Mouse (Mus musculus) megakaryocyte-erythroid progenitor cell, adult 5-6 weeks (primary cell): Measurements from ENCODE around the gene Tent2. TPM values are rescaled to one million over a fixed set of nuclear protein-coding genes. Genes with fewer than 3 reads are reported as not detected.
A peak's percentile ranks its signal among the peaks of the same experiment; 100 is the strongest.

Source experiments
- ATAC-seq: replicated peaks from 2 replicates; pipeline ENCODE4 v1.8.0; 2016; ENCODE audit warnings: mild to moderate bottlenecking, inconsistent platforms; ENCODE audit not compliant: severe bottlenecking, poor library complexity, low FRiP score, low TSS enrichment
- total RNA-seq, 2 experiments: library from RNA; stranded (forward) in 1 of 2; stranded (reverse) in 1 of 2; fragments of 200-1000, 215-1000 nt in 1 of 2; fragments of >200 nt in 1 of 2; fragmentation: Nextera tagmentation in 1 of 2; gene quantifications; 2 replicates each; pipeline ENCODE4 v1.2.3; 2014 to 2017

Tent2 gene
- total RNA-seq, 2 experiments from 2014 or later, result 44.2 to 76.1 TPM

DNA sequence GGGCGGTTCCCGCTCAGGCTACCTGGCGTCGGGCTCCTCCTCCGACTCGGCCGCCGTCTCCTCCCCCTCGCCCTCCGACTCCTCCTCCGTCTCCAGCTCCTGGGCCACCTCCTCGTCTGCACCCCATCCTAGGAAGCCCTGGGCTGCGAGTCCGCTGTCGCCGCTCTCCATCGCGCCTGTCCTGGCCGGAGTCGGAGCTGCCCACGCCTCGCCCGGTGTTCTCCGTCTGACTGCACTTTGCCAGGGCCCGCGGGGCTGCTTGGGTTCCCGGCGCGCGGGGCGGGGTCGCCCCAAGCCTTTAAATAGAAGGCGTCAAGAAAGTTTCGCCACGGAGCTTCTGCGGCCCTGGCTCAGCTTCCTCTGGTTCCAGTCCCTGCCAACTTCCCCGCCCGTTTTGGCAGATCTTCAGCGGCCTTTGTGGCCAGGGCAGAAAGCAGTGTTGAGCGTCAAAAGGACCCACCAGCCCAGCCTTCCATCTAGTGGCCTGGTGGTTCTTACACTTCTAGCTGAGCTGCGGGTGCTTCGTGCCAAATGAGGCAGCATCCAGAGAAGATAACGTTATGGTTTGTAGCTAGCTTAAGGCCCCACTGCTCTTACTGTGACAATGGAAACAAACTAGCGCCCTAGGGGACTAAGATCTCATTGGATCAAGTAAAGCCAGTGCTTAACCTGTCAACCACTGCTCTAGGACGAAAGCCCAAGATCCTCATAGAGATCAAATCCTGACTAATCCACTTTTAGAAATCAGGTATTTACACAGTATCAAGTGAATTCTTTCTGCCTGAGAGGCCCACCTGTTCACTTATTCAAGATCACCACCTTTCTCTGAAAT is 47.6 kb downstream of the Tent2 start, which contains the start of gene Cmya5:
Gene Cmya5 (minus strand): TSS at position 389 of the 832 bp plus-strand sequence.
- peak; percentile 93 for ATAC-seq

DNA sequence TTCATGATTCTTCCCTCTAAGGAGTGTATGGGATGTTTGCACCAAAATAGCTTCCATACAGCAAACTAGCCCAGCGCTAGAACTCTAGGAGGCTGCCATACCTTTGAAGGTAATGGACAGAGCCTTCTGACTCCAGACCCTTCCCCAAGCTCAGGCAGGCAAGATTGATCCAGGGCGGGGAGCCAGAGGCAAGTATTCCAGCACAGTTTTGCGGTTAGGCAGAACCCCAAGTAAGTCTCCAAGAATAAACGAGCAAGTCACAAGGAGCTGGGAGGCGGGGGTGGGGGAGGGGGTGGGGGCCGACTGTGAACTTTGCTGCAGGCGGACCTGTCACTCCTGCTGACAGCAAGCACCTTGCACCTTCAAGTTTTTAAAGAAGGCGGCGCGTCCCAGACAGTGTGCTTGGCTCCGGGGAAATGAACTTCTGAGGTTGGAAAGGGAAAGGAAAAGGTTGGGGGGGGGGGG is 48.3 kb downstream of the Tent2 start:
- 0 out of 2 replicates have a peak, but pooled peaks have one; percentile 6 for ATAC-seq

DNA sequence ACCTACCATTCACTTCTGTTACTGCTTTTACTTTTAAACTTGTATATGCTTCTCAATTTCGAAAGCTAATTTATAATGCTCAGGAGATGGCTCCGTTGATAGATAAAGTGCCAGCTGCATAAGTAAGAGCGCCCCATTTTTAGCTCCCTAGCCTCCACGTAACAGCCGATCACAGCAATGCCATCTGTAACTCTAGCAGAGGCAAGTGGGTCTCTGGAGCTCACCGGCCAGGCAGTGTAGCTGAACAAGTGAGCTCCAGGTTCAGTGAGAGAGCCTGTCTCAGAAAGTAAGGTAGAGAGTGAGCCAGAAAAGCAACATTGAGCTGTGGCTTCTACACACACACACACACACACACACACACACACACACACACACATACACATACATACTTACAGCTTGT is 51.0 kb downstream of the Tent2 start:
- no peak for ATAC-seq

DNA sequence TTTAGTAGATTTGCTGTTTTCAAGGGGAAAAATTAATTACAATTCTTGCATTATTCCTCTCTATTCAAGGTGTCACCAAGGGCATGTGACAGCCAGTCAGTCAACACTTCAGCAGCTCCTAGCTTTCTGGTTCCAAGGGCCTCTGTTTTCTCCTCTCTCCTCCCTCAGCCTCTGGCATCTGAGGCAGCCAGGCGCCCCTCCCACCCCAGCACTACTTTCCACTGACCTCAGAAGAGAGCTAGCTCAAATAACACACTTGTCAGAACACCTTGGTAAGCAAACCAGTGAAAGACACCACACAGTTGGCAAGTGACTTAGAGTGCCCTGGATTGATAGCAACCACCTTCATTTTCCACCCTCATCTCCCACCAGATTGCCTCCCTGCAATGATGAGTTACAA is 54.1 kb downstream of the Tent2 start:
- ATAC-seq, result no peak

DNA sequence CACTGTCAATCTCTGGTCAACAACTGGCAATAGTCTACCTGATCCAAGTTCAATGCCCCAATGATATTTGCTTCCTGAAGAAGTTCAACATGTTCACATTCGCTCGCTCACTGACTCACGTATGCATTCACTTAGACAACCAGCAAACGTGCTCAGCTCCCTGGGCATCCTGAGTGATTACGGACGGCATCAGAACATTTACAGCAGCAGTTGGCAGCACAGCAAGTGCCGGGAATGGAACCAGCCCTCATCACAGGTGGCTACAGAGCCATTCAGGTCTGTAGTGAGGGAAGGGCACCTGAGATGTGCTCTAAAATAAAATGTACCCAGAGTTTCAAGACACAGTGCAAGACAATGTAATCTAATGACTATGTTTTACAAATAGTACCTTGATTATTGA is 55.1 kb downstream of the Tent2 start:
- no peak for ATAC-seq

DNA sequence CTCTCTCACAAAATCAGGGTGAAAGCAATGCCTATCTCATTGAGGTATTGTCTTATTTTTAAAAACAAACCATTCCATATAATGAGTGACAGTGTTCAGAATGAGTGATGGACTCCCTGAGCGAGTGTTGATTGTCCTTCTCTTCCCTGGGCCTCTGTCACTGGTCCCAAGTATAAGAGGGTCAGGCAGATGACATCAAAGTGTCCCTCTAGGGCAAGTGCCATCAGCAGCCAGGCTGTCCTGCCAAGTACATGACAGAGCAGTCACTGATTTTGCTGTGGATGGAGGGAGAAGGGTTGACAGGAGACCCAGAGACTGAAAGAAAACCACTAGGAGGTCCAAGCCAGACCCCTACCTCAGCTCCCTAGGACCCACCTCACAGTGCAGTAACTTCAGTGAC is 55.9 kb downstream of the Tent2 start:
- no peak for ATAC-seq

DNA sequence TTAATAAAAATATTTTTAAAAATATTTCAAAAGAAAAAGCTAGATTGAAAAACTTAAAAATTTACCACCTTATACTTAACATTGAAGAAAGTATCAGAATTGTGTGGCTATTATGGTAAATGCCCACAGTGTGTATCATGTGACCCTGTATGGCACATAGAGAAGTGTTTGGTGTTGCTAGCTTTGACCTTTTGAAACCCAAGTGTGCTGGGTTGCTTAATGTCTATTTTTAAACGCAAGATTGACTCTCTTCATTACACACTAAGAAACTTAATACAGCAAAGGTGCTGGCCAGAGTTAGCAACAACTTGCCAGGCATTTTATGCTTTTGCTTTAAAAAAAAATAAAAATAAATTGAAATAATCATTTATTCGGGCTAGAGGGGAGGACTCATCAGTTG is 56.7 kb downstream of the Tent2 start:
- no peak for ATAC-seq

DNA sequence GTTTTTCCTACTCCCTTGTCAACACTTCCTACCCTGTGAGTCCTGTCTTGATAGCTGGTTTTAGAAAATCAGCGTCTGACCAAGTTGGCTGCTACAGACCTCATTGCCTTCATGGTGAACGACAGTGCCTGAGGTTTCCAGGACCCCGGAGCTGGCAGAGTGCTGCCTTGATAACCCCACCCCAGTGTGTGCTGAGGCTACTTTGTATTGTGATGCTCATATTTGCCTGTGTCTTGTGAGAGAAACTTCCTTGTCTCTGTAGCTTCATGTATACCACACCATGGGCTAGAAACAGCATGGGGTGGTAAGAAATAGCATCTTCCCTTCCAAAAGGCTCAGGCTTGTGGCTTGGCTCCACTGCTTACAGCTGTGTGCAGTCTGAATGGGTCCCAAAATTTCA is 61.5 kb downstream of the Tent2 start:
- no peak for ATAC-seq

DNA sequence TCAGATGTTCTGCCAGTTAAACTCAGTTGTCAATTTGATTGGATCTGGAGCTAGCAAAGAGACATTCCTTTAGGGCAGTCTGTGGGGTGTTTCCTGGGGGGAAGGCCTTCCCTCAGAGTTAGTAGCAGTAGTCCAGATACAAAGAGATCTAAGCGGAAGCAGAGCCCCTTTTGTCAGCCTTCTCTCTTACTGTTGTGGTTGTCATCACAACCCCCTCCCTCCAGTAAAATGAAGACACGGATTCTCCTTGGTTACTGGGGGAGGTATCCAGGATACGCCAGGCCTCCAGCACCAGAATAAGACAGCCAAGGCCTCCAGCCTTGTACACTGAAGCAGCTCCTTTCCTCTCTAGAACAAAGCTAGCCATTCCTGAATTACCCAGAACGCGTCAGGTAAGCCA is 63.2 kb downstream of the Tent2 start:
- no peak for ATAC-seq

DNA sequence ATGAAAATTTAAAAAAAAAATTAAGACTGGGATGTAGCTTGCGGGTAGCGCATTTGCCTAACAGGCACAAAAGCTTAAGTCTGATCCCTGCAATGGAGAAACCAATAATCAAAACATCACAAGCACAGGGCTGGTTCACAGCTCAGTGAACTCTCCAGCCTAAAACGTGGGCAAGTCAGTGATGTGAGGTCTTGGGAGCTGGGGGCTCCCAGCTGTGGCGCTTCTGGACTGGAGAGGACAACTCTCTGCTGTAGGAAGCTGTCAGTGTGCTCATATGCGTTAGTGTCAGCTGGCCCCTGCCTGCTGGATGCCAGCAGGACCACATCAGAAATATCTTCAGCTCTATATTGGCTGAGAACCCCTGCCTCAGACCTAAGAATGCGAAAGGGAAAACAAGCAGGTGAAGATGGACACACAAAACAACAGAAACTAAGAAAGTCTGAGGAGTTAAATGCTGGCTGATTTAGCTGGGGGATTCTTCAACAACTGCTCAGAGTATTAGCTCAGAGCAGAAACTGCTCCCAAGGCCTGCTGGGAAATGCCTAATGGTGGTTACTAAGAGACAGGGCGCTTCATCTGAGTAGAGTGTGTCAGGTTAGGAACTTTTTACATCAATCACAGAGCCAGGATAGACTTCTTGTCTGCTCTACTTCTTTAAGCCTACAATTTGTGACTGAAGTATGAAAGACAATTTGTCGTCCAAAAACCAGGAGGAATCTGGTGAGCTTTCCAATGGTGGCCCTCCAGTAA is 63.9 kb downstream of the Tent2 start:
- no peak for ATAC-seq

DNA sequence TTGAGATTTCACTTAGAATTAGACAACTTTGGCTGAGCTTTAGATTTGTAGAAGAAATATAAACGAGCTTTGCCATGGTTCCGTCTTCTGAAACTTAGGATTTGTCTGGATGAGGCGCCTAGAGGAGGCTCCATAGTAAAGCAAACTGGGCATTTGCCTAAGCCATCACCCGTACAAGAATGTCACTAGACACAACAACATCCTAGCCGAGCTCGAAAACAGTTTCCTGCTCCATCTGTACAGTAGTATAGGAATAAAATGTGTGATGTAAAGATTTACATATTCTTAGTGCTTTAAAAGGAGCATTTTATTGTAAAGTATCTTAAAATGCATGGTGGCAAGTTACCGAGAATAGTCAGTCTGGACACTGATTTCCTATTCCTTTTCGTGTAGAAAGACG is 69.9 kb downstream of the Tent2 start:
- ATAC-seq, result no peak

DNA sequence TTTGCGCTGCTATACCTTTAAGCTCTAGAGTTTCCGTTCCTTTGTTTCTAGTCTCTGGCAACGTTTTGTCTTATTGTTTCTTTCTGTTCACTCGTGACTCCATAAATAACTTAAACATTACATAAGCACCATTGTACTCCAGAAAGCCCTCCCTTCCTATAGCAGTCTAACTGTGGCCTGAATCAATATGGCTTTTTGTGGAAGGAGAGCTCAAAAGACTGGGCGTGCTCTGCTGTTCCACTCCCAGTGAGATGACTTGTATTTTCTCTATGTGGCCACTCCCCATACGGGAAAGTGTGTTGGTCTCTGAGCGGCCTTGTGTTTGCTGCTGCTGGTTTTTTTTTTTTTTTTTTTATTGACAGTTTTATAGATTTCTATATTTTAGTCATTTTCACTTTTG is 74.9 kb downstream of the Tent2 start:
- no peak for ATAC-seq

DNA sequence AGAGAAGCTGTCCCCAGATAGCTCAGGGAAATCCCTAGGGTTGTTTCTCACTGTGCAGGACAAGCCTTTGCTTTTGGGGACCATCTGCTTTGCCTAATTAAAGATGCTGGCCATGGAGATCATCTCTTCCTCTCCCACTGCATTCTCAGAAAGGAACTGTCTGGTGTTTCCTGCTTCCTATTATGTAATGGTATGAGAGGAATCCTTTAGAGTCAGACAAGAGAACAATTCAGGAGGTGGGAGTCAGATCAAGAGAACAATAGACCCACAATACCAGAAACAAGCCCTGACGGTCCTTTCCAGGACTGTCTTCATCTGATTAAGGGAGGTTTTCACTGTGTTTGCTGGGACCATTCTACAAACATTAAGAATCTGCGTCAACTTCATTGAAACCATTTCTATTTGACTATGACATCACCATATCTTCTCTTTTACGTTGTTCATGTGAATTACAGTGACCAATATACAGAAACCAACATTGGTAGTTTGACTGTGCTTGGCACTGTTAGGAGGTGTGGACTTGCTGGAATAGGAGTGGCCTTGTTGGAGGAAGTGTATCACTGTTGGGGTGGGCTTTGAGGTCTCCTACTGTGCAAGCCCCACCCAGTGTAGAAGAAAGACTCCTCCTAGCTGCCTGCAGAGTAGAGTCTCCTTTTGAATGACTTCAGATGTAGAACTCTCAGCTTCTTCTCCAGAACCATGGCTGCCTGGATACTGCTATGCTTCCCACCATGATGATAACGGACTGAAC is 89.7 kb downstream of the Tent2 start:
- no peak for ATAC-seq

DNA sequence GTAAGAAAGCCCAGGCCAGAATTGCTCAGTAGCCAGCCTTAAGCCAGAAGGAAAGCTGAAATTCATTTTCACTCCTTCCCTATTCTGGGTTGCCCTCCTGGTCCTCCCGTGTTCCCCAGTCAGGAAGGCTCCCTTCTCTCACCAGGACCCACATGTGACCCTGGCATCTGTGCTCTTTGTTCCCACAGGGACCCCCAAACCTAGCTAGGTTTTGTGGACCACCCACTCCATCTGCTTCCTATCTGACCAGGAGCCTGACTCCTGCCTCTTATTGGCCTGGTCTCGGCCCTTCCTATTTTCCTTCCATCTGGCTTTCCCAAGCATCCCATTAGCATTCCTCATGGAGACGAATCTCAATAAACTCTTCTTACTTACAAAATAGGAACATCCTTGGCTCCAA is 93.6 kb downstream of the Tent2 start:
- ATAC-seq, result no peak

DNA sequence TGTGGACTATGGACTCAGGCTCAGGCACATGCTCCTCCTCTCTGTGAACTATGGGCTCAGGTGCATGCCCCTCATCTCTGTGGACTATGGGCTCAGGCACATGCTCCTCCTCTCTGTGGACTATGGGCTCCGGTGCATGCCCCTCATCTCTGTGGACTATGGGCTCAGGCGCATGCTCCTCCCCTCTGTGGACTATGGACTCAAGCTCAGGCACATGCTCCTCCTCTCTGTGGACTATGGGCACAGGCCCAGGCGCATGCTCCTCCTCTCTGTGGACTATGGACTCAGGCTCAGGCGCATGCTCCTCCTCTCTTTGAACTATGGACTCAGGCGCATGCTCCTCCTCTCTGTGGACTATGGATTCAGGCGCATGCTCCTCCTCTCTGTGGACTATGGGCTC is 95.5 kb downstream of the Tent2 start:
- ATAC-seq, result no peak

Other genes starting within 250 kb of the Tent2 start
- 0.20 TPM in 1 of 2 replicates, not detected in the other for gene Cmya5, start 47.7 kb downstream of the Tent2 start, total RNA-seq (2014; fragmentation: Nextera tagmentation)
- gene Cmya5, start 47.7 kb downstream of the Tent2 start, total RNA-seq (2017), result 0.15 and 0.23 TPM in 2 replicates
- gene Homer1, start 107.2 kb upstream of the Tent2 start, total RNA-seq (2014; fragmentation: Nextera tagmentation), result 11.5 and 11.6 TPM in 2 replicates
- 14.1 and 21.1 TPM in 2 replicates for gene Homer1, start 107.2 kb upstream of the Tent2 start, total RNA-seq (2017)